Mouse (Mus musculus) bone marrow, adult 2 months (tissue): Measurements from ENCODE around the gene Parva.

Experiments used
- CTCF ChIP-seq: fragments of 200-500 bp; IDR thresholded peaks from 2 replicates; pipeline ENCODE4 v1.5.1; 2011; ENCODE audit warnings: low read length, control low read depth; ENCODE audit not compliant: control insufficient read depth, insufficient read depth
- POLR2A ChIP-seq: fragments of 200-500 bp; IDR thresholded peaks from 2 replicates; pipeline ENCODE4 v1.6.1; 2011; ENCODE audit warnings: low read depth, mild to moderate bottlenecking, control low read depth, low read length, borderline replicate concordance; ENCODE audit not compliant: control insufficient read depth

GRCm38 (mm10) chr7:112603496-112604170, 176.3 kb downstream of the Parva start:
- TF ChIP-seq CTCF (no peak), POLR2A (no peak)
